Mouse (Mus musculus): Measurements from ENCODE around the gene Tfcp2. TPM values are rescaled to one million over a fixed set of nuclear protein-coding genes. Genes with fewer than 3 reads are reported as not detected.

Tfcp2 gene
- polyA plus RNA-seq, 1 experiment from 2014 or later: 32.5 TPM

DNA sequence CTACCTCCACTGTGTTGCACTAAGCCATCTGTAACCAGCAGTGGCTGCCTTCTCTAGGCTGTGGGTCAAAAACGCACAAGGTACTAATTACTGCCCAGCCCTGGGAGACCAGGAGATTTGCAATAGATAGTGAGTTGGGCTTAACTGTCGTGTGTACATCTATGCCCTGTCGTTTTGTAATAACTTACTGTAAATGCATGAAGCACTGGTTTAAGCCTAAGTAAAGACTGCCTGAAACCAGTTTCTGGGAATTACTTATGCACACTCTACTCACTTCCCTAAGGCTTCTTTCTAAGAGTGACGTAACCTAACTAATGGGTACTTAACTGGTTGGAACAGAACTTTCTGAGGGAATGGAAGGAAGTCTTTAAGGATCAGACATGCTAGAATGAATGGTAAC is 72.9 kb downstream of the Tfcp2 start:
- no peak for ATAC-seq (ENCODE audit: insufficient number of reproducible peaks, insufficient read depth, low FRiP score, low TSS enrichment, low read depth)
- H3K36me3 ChIP-seq: peaks cover 93% of the 10 kb centered on the region
- WGBS: 55% methylated on average over 4 of the region's 4 CpGs

DNA sequence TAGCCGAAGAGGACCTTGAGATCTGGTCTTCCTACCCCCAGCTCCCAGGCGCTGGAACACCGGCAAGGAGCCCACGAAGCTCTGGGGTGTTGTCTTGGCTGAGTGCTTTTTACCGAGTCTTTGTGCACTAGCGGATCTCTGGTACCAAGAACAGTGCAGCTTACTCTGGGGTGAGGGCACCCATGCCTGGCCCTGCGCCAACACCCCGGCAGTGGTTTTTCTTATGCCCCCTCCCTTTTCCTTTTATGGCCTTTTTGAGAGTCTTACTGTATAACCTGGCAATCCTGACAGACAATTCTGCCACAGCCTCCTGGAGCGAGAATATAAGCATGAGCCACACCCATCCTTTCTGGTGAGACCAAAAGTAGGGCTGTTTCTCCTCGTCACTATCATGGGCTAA is 73.5 kb downstream of the Tfcp2 start:
- Histone ChIP-seq H3K4me1 (no peaks in the 10 kb centered on the region), H3K4me3 (no peak overlapping the region), H3K27me3 (no peaks in the 10 kb centered on the region), H3K4me2 (no peak overlapping the region), H3K27ac (0 out of 2 replicates have a peak overlapping the region, but pooled peaks have one; percentile 11), H3K36me3 (peaks cover 94% of the 10 kb centered on the region), H3K9me3 (no peaks in the 10 kb centered on the region), H3K9ac (no peak overlapping the region)
- no peak for ATAC-seq (ENCODE audit: insufficient number of reproducible peaks, insufficient read depth, low FRiP score, low TSS enrichment, low read depth)
- WGBS: 80% methylated on average over 10 of the region's 10 CpGs

More for the DNA sequence above, 72.9 kb downstream of the Tfcp2 start:
- Histone ChIP-seq H3K4me3 (no peak overlapping the region), H3K4me1 (no peaks in the 10 kb centered on the region), H3K9me3 (no peaks in the 10 kb centered on the region), H3K9ac (no peak overlapping the region), H3K27me3 (no peaks in the 10 kb centered on the region), H3K27ac (0 out of 2 replicates have a peak overlapping the region, but pooled peaks have one; percentile 16), H3K4me2 (no peak overlapping the region)

DNA sequence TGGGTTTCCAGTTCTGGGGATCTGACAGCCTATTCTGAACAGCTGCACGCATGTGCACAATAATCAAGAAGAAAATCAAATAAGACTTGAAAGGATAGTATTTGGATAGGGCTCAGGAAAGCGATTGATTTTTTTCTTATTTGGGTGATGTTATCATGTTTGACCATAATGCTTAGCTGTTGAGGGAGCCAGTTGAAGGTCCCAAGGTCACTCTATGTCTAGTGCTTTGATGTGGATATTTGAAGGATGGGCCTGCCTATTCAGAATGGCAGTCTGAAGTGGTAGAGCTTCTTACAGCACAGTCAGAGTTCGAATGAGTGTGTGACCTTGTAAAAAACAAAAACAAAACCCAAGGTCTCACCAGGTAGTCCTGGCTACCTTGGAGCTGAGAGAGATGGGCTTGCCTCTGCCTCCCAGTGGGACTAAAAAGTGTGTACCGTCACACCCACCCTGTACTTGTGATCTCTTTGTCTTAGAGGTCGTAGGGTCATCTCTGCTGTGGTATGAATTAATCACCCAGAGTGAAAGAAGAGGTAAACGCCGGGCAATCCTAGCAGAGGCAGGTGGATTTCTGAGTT is 77.8 kb downstream of the Tfcp2 start:
- Histone ChIP-seq H3K4me1 (peaks cover 11% of the 10 kb centered on the region), H3K4me3 (no peak overlapping the region), H3K9ac (no peak overlapping the region), H3K9me3 (no peaks in the 10 kb centered on the region), H3K36me3 (peaks cover 74% of the 10 kb centered on the region), H3K27me3 (no peaks in the 10 kb centered on the region), H3K27ac (no peak overlapping the region), H3K4me2 (no peak overlapping the region)
- ATAC-seq (ENCODE audit: insufficient number of reproducible peaks, insufficient read depth, low FRiP score, low TSS enrichment, low read depth): no peak
- WGBS: 82% methylated on average over 7 of the region's 7 CpGs

DNA sequence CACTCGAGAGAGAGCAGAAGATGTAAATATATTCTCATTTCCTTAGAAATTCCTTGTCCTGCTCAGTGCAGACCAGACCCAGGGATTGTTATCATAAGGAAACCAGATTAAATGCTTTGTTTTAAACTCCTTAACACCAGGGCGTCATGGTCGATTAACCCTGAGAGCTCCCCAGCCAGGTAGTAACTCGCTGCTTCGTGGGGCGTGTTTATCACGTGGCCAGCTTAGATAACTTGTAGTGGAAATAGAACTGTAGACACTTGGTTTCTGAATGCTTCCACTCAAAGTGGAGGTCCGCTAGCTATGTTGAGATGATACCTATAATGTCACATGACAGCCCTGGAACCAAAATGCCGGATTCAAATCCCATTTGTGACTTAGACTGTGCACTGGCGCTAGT is 81.8 kb downstream of the Tfcp2 start:
- H3K27me3 ChIP-seq: no peaks in the 10 kb centered on the region
- no peaks in the 10 kb centered on the region for H3K9me3 ChIP-seq
- WGBS: 61% methylated on average over 10 of the region's 10 CpGs
- peak overlapping the region; percentile 86; the same call in 1 of the 2 replicates for H3K9ac ChIP-seq
- no peak for ATAC-seq (ENCODE audit: insufficient number of reproducible peaks, insufficient read depth, low FRiP score, low TSS enrichment, low read depth)
- H3K27ac ChIP-seq: no peak overlapping the region
- H3K4me3 ChIP-seq: peak overlapping the region; percentile 83
- H3K4me1 ChIP-seq: peaks cover 16% of the 10 kb centered on the region
- H3K4me2 ChIP-seq: peak overlapping the region; percentile 79
- peaks cover 36% of the 10 kb centered on the region for H3K36me3 ChIP-seq

DNA sequence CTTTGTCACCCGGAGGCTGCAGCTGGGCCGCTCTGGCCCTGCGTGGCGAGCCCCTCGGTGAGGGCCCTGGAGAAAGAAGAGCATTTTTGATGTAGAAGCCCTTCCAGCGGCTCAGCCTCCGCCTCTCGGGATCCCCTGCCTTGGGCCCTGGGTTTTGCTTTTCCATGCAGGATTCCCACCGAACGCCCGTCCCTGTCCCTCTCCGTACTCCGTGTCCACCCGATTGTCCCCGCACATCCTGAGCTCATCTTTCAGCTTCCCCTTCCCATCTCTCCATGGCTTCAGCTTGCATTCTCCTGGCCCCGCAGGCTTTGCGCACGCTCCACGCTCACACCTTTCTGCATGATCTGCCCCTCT is 82.6 kb downstream of the Tfcp2 start:
- ATAC-seq (ENCODE audit: insufficient number of reproducible peaks, insufficient read depth, low FRiP score, low TSS enrichment, low read depth): no peak
- Histone ChIP-seq H3K4me2 (peak overlapping the region; percentile 79), H3K9ac (peak overlapping the region; percentile 86), H3K4me1 (peaks cover 16% of the 10 kb centered on the region), H3K27me3 (no peaks in the 10 kb centered on the region), H3K9me3 (no peaks in the 10 kb centered on the region), H3K27ac (peak overlapping the region; percentile 77; the same call in 1 of the 2 replicates), H3K36me3 (peaks cover 30% of the 10 kb centered on the region), H3K4me3 (peak overlapping the region; percentile 83)
- under 1% methylated on average over 19 of the region's 19 CpGs for WGBS

DNA sequence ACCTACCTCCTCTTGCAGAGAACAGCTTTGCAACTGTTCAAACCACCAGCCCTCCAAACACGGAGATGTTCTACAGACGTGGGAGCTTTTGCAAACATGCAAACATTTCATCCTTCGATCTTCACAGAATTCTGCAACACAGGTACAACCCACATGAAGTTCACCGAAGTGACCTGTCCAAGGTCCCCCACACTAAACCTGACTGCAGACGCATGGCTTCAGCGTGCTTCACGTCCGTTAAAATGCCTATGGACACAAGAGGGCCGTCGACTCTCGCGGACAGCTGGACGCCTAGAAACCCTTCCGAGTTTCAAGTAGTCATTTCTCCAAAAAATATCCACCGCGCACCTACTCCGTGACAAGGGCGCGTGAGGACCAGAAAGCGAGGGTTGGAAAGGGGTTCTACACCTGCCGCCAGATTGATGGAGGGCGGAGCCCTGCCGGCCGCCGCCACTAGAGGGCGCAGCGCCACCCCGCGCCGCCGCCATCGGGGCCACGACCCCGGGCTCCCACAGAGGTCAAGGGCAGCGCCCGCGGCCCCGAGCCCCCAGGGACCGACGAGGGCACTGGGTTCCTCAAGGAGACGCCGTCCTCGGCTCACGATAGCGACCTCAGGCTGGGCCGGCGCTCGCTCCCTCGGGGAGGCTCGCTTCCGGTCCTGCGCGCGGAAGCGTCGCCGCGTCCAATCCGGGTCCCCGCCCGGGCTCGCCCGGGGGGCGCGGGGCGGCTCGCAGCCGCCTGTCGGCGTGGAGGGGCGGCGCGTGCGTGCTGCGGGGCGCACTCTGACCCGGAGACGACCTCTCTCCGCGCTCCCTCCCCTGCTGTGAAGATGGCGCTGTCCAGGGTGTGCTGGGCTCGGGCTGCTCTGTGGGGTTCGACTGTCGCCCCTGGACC is 83.3 kb downstream of the Tfcp2 start, which contains the start of gene Letmd1:
Gene Letmd1 (plus strand): TSS at position 729 of the 894 bp plus-strand sequence.
- H3K4me1 ChIP-seq: peaks cover 16% of the 10 kb centered on the region
- H3K27me3 ChIP-seq: no peaks in the 10 kb centered on the region
- peak within 1 kb of the TSS; percentile 86 for H3K9ac ChIP-seq
- H3K36me3 ChIP-seq: peaks cover 24% of the 10 kb centered on the region
- 3% methylated on average over 83 of the region's 84 CpGs for WGBS
- ATAC-seq (ENCODE audit: insufficient number of reproducible peaks, insufficient read depth, low FRiP score, low TSS enrichment, low read depth): peak; percentile 89
- H3K9me3 ChIP-seq: no peaks in the 10 kb centered on the region
- peak within 1 kb of the TSS; percentile 77 for H3K27ac ChIP-seq
- H3K4me3 ChIP-seq: peak within 1 kb of the TSS; percentile 83
- peak within 1 kb of the TSS; percentile 79 for H3K4me2 ChIP-seq

DNA sequence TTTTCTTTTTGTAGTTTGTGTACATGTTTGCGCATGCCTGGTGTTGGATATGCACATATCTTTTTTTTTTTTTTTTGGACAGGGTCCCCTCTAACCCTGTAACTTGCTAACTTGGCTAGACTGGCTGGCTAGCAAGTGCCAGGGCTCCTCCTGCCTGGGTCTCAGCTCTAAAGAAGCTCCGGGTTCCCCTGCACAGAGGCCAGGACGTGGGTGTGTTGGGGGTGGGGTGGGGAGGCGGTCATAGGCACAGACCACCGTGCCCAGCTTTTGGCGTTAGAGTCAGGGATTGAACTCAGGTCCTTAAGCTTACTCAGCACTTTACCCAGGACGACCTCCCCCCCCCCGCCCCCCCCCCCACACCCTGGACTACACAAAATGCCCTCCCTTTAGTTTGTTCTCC is 84.1 kb downstream of the Tfcp2 start:
- Histone ChIP-seq H3K9me3 (no peaks in the 10 kb centered on the region), H3K27ac (no peak overlapping the region), H3K9ac (peak overlapping the region; percentile 36; the same call in 1 of the 2 replicates), H3K4me2 (peak overlapping the region; percentile 79), H3K27me3 (no peaks in the 10 kb centered on the region), H3K36me3 (peaks cover 18% of the 10 kb centered on the region), H3K4me1 (peaks cover 16% of the 10 kb centered on the region), H3K4me3 (peak overlapping the region; percentile 83; the same call in 1 of the 2 replicates)
- WGBS: 42% methylated on average over 7 of the region's 8 CpGs
- no peak for ATAC-seq (ENCODE audit: insufficient number of reproducible peaks, insufficient read depth, low FRiP score, low TSS enrichment, low read depth)

DNA sequence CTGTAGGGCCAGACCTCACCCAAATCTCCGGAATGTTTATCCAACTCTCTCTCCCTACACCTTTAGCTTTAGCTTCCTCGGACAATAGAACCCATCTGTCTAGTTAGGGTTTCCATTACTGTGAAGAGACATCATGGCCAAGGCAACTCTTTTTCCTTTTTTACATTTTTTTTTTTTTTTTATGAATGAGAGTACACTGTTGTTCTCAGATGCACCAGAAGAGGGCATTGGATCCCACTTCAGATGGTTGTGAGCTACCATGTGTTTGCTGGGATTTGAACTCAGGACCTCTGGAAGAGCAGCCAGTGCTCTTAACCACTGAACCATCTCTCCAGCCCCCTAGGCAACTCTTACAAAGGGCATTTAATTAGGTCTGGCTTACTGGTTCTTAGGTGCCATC is 86.4 kb downstream of the Tfcp2 start:
- Histone ChIP-seq H3K9ac (no peak overlapping the region), H3K27ac (no peak overlapping the region), H3K4me2 (no peak overlapping the region), H3K9me3 (no peaks in the 10 kb centered on the region), H3K4me1 (peaks cover 19% of the 10 kb centered on the region), H3K36me3 (no peaks in the 10 kb centered on the region), H3K27me3 (no peaks in the 10 kb centered on the region), H3K4me3 (no peak overlapping the region)
- no peak for ATAC-seq (ENCODE audit: insufficient number of reproducible peaks, insufficient read depth, low FRiP score, low TSS enrichment, low read depth)
- 78% methylated on average over 2 of the region's 2 CpGs for WGBS

DNA sequence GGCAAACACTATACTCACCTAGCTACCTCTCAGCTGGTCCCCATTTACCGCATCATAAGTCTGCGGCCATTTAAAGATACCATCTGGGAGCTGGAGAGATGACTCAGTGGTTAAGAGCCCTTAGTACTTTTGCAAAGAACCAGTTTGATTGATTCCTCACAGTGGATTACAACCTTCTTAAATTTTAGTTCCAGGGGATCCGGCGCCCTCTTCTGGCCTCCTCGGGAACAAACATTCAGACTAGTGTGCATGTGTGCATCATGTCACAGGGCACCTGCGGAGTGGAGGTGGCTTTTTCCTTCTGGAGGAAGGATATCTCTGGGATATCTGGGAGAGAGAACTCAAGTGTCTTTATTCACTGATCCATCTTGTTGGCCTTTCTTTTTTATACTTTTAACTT is 88.1 kb downstream of the Tfcp2 start:
- no peak overlapping the region for H3K4me3 ChIP-seq
- H3K4me1 ChIP-seq: peaks cover 8% of the 10 kb centered on the region; the same call in 1 of the 2 replicates
- no peak overlapping the region for H3K4me2 ChIP-seq
- H3K36me3 ChIP-seq: no peaks in the 10 kb centered on the region
- WGBS: 21% methylated on average over 6 of the region's 6 CpGs
- no peak overlapping the region for H3K9ac ChIP-seq
- no peaks in the 10 kb centered on the region for H3K27me3 ChIP-seq
- no peak for ATAC-seq (ENCODE audit: insufficient number of reproducible peaks, insufficient read depth, low FRiP score, low TSS enrichment, low read depth)
- H3K27ac ChIP-seq: no peak overlapping the region
- no peaks in the 10 kb centered on the region for H3K9me3 ChIP-seq

DNA sequence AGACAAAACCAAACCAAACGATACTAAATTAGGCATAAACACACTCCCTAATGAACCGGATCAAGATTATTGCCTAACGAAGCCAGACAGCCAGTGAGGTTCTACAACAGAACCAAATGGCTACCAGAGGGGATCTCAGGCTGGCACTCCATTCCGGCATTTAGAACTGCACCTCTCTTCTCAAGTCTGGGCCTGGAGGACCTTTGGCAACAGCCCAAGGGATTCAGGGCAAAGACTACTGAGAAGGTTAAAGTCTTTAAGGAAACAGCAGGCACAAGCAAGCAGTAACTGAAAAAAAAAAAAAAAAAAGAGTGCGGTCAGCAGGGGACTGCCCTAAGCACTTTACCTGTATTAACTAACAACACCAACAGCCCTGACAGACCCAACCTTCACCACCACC is 89.7 kb downstream of the Tfcp2 start:
- H3K9me3 ChIP-seq: no peaks in the 10 kb centered on the region
- peaks cover 5% of the 10 kb centered on the region; the same call in 1 of the 2 replicates for H3K4me1 ChIP-seq
- H3K4me2 ChIP-seq: no peak overlapping the region
- H3K27me3 ChIP-seq: no peaks in the 10 kb centered on the region
- no peaks in the 10 kb centered on the region for H3K36me3 ChIP-seq
- ATAC-seq (ENCODE audit: insufficient number of reproducible peaks, insufficient read depth, low FRiP score, low TSS enrichment, low read depth): no peak
- H3K4me3 ChIP-seq: no peak overlapping the region
- no peak overlapping the region for H3K27ac ChIP-seq
- 80% methylated on average over 5 of the region's 5 CpGs for WGBS
- no peak overlapping the region for H3K9ac ChIP-seq

DNA sequence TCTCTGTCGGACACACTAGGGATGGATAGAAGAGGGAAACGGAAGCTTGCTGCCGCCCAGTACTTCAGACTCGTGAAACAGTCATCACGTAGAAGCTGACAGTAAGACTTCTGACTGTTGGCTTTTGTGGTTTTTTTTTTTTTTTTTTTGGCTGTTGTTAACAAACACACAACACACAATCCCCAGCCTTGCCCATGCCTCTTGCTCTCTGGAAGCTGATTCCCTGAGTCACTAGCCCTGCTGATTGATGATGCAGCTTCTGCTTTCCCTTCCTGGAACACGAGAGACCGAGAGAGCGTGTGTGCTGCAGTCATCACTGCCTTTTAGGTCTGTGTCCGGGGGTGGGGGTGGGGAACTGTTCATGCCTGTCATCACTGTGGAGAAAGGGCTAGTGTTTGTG is 90.2 kb downstream of the Tfcp2 start:
- Histone ChIP-seq H3K4me1 (peaks cover 6% of the 10 kb centered on the region; the same call in 1 of the 2 replicates), H3K27me3 (no peaks in the 10 kb centered on the region), H3K4me3 (no peak overlapping the region), H3K36me3 (no peaks in the 10 kb centered on the region), H3K9ac (no peak overlapping the region), H3K27ac (no peak overlapping the region), H3K9me3 (no peaks in the 10 kb centered on the region), H3K4me2 (no peak overlapping the region)
- WGBS: 78% methylated on average over 9 of the region's 9 CpGs
- no peak for ATAC-seq (ENCODE audit: insufficient number of reproducible peaks, insufficient read depth, low FRiP score, low TSS enrichment, low read depth)

DNA sequence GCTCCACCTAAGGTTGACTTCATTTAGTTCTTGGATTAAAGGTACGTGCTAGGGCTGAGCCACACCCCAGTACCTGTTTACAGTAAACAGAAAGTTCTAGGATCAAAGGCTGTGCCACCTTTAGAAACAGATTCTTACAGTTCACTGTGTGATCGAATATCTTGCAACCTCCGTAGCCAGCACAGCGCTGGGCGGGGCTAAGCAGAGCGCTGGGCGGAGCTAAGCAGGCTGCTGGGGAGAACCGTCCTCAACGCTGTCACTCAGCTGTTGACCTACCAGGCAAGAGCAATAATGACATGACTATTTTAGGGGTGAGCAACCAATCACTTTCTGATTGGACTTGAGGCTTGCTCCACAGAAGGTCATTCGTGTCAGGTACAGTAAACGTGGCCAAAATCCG is 90.9 kb downstream of the Tfcp2 start:
- 8% methylated on average over 12 of the region's 12 CpGs for WGBS
- Histone ChIP-seq H3K9ac (no peak overlapping the region), H3K9me3 (no peaks in the 10 kb centered on the region), H3K36me3 (no peaks in the 10 kb centered on the region), H3K4me2 (peak overlapping the region; percentile 41), H3K27ac (no peak overlapping the region), H3K4me1 (peaks cover 6% of the 10 kb centered on the region; the same call in 1 of the 2 replicates), H3K4me3 (no peak overlapping the region), H3K27me3 (no peaks in the 10 kb centered on the region)
- no peak for ATAC-seq (ENCODE audit: insufficient number of reproducible peaks, insufficient read depth, low FRiP score, low TSS enrichment, low read depth)

All from embryonic facial prominence, embryonic 13.5 days (tissue).